Mouse (Mus musculus) limb, embryonic 15.5 days (tissue): ENCODE measurements at regions not wholly inside any gene's neighbourhood (a gene's known extent, or its start where the extent isn't known, plus 50 kb on each side); places are given as distances from the start of the nearest gene placed in this dataset.

ENCODE experiments used
- ATAC-seq: fragments of 200-750 bp; cut with Nextera tagmentation; 2 replicates; pipeline ENCODE4 v1.8.0; 2017; ENCODE audit warnings: low read depth, moderate TSS enrichment; ENCODE audit not compliant: insufficient number of reproducible peaks, low FRiP score, low TSS enrichment
- H3K27ac ChIP-seq: fragments of 300-500 bp; sonication (generic); 2 replicates; pipeline ENCODE4 v1.5.1; 2015; ENCODE audit warnings: moderate library complexity, mild to moderate bottlenecking, inconsistent platforms
- H3K27me3 ChIP-seq: fragments of 300-500 bp; sonication (generic); 2 replicates; pipeline ENCODE4 v1.6.1; 2015; ENCODE audit warnings: inconsistent platforms
- H3K36me3 ChIP-seq: fragments of 300-500 bp; sonication (generic); 2 replicates; pipeline ENCODE4 v1.6.1; 2015; ENCODE audit warnings: inconsistent platforms
- H3K4me1 ChIP-seq: fragments of 300-500 bp; sonication (generic); 2 replicates; pipeline ENCODE4 v1.6.1; 2015; ENCODE audit warnings: inconsistent platforms
- H3K4me2 ChIP-seq: fragments of 300-500 bp; sonication (generic); 2 replicates; pipeline ENCODE4 v1.6.1; 2015; ENCODE audit warnings: mild to moderate bottlenecking, inconsistent platforms
- H3K4me3 ChIP-seq: fragments of 300-500 bp; sonication (generic); 2 replicates; pipeline ENCODE4 v1.5.1; 2015; ENCODE audit warnings: mild to moderate bottlenecking, inconsistent platforms
- H3K9ac ChIP-seq: fragments of 300-500 bp; sonication (generic); 2 replicates; pipeline ENCODE4 v1.6.1; 2015; ENCODE audit warnings: inconsistent platforms
- H3K9me3 ChIP-seq: fragments of 300-500 bp; sonication (generic); 2 replicates; pipeline ENCODE4 v1.6.1; 2016; ENCODE audit warnings: inconsistent platforms
- WGBS: fragments of 180-500 bp; shearing (Covaris S2); methylation state at CpG from one replicate; pipeline ENCODE4 v1.1.7; 2015; 5-methylcytosine and 5-hydroxymethylcytosine counted together

DNA sequence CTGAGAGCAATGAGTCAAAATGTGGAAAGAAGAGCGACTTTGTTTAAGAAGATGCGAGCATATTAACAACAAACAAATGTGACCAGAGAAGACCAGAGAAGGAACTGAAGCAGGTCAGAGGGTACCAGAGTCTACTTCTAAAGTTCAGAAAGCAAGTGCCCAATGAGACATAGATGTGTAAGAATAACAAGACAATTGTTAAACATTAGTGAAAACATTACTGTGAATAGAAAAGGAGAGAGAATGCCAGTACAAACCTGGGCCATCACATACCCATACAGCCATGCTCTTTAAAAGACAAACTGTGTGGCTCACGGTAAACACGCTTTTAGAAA lies 214.8 kb upstream of the Tbl1xr1 start:
- Histone ChIP-seq H3K4me3 (no peak overlapping the region), H3K4me1 (no peaks in the 10 kb centered on the region), H3K36me3 (no peaks in the 10 kb centered on the region), H3K27me3 (no peaks in the 10 kb centered on the region), H3K9me3 (no peaks in the 10 kb centered on the region), H3K9ac (no peak overlapping the region), H3K4me2 (no peak overlapping the region), H3K27ac (no peak overlapping the region)
- ATAC-seq: no peak
- 89% methylated on average over 4 of the region's 4 CpGs for WGBS

DNA sequence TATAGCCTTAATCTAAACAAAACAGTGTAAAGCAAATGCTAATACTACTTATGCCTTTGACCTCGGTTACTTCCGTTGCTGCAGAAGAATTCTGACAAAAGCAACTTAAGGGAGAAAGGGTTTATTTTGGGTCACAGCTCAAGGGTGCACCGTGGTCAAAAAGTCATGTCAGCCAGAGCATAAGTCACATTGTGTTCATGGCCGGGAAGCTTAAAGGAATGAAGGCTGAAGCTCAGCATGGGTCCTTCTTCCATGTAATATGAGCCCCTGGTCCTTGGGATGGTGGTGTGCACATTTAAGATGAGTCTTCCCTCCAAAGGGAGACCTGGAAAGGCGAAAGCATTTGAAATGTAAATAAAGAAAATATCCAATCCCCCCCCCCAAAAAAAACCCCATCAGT lies 212.1 kb upstream of the Tbl1xr1 start:
- Histone ChIP-seq H3K36me3 (no peaks in the 10 kb centered on the region), H3K4me2 (no peak overlapping the region), H3K4me1 (no peaks in the 10 kb centered on the region), H3K4me3 (no peak overlapping the region), H3K27ac (no peak overlapping the region), H3K9ac (no peak overlapping the region), H3K27me3 (no peaks in the 10 kb centered on the region), H3K9me3 (no peaks in the 10 kb centered on the region)
- 72% methylated on average over 5 of the region's 5 CpGs for WGBS
- no peak for ATAC-seq

GRCm38 (mm10) chr3:21865856-21866255 lies 210.6 kb upstream of the Tbl1xr1 start:
- H3K4me3 ChIP-seq: no peak overlapping the region
- H3K27ac ChIP-seq: no peak overlapping the region
- no peaks in the 10 kb centered on the region for H3K4me1 ChIP-seq
- no peaks in the 10 kb centered on the region for H3K27me3 ChIP-seq
- H3K9ac ChIP-seq: no peak overlapping the region
- no peak for ATAC-seq
- 83% methylated on average over 1 of the region's 1 CpGs for WGBS
- H3K36me3 ChIP-seq: no peaks in the 10 kb centered on the region
- no peak overlapping the region for H3K4me2 ChIP-seq
- H3K9me3 ChIP-seq: no peaks in the 10 kb centered on the region

DNA sequence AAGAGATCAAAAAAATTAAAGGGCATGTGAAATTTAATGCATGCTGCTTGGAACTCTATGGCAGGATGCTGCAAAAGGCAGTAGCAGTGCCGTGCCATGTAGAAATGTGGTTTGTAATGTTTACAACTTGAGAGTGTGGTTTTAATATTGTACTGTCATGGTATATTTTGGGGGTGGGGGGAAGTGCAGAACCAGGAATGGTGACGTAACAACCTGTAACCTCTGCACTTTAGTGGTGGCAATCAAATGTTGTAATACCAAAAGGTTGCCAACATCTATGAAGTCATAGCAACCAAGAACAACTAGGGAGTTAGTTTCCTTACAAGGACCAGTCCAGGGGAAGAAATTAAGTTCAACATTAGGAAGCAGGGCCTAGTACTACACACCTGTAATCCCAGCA lies 198.1 kb upstream of the Tbl1xr1 start:
- Histone ChIP-seq H3K9ac (no peak overlapping the region), H3K36me3 (no peaks in the 10 kb centered on the region), H3K9me3 (no peaks in the 10 kb centered on the region), H3K27ac (no peak overlapping the region), H3K4me2 (no peak overlapping the region), H3K4me3 (no peak overlapping the region), H3K4me1 (no peaks in the 10 kb centered on the region), H3K27me3 (no peaks in the 10 kb centered on the region)
- 61% methylated on average over 2 of the region's 2 CpGs for WGBS
- ATAC-seq: no peak

- no peaks in the 10 kb centered on the region for H3K36me3 ChIP-seq
- ATAC-seq: no peak
- H3K9me3 ChIP-seq: no peaks in the 10 kb centered on the region
- no peak overlapping the region for H3K4me2 ChIP-seq
- H3K27ac ChIP-seq: no peak overlapping the region
- H3K4me3 ChIP-seq: no peak overlapping the region
- no peaks in the 10 kb centered on the region for H3K27me3 ChIP-seq
- no peaks in the 10 kb centered on the region for H3K4me1 ChIP-seq
- 88% methylated on average over 3 of the region's 3 CpGs for WGBS
- H3K9ac ChIP-seq: no peak overlapping the region
These were observed 192.2 kb upstream of the Tbl1xr1 start for GRCm38 (mm10) chr3:21884216-21884615.

DNA sequence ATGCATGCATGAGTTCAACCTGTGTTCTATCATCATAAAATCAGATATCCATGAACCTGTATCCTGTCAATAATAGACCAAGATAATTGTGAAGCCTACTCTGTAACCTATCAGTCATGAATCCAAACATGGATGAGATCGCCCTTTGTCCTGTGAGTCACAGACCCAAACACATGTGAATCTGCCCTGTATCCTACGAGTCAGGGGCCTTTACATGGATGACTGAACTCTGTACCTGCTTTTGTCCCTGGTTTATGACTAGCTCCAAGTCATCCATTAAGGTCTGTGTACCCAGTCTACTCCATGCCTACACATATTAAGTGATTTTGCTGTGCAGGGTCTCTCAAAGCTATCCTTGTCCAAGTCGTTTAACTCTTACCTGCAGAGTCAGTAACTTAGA lies 187.7 kb upstream of the Tbl1xr1 start:
- Histone ChIP-seq H3K4me2 (no peak overlapping the region), H3K9me3 (no peaks in the 10 kb centered on the region), H3K4me3 (no peak overlapping the region), H3K36me3 (no peaks in the 10 kb centered on the region), H3K9ac (no peak overlapping the region), H3K4me1 (peaks cover 4% of the 10 kb centered on the region; the same call in 1 of the 2 replicates), H3K27me3 (no peaks in the 10 kb centered on the region), H3K27ac (no peak overlapping the region)
- WGBS: 87% methylated on average over 3 of the region's 3 CpGs
- no peak for ATAC-seq

DNA sequence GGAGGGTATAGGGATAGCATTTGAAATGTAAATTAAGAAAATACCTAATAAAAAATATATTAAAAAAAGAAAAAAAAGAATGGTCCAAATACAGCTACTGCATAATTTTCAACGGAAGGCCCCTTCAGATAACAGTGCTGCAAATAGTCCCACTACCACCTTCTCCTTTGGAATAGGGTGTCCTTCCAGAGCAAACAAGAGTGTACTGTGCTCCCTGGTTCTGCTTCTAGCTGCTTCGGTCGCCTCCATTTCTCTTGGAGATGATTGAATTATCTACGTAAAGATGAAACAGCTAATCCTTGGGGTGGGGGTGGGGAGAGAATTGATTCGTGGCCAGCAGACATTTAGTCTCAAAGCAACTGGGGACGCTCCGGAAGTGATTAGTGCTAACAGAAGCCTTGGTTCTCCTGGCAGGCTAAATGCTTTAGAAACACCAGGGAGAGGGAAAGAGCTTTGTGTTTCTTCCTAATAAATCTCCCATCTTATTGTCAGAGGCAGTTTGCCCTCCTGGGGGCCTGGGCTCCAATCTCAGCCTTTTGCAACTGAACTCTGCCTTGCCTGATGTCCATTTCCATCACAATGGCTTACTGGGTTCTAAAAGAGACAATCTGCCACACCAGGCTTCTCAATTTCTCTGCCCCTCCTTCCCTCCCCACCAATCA lies 184.5 kb upstream of the Tbl1xr1 start:
- Histone ChIP-seq H3K27me3 (no peaks in the 10 kb centered on the region), H3K4me2 (no peak overlapping the region), H3K27ac (no peak overlapping the region), H3K4me3 (no peak overlapping the region), H3K4me1 (peaks cover 4% of the 10 kb centered on the region; the same call in 1 of the 2 replicates), H3K9me3 (no peaks in the 10 kb centered on the region), H3K9ac (no peak overlapping the region), H3K36me3 (no peaks in the 10 kb centered on the region)
- 32% methylated on average over 7 of the region's 7 CpGs for WGBS
- no peak for ATAC-seq

DNA sequence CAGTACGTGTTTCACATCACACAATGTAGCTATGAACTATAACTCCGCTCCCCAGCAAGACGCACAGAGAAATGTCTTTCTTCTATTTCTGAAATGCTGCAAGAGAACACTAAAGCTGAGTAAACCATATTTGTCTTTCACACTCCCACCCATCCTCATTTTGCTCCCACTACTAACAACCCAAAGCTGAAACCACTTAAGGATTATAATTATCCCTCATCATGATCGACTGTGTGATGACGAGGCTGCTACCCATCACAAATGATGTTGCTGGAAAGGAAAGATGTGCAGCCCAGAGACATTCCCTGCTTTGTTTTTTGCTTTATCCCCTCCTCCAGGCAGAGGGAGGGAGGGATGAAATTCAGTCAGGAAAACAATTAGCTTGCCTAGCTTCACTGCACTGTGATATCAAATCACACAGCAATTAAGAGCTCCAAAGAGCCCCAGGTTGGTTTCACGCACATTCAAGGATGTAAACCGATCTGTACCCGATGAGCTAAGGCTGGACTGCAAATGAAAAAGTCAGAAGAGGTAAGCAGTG lies 183.5 kb upstream of the Tbl1xr1 start:
- Histone ChIP-seq H3K4me1 (peaks cover 4% of the 10 kb centered on the region; the same call in 1 of the 2 replicates), H3K27me3 (no peaks in the 10 kb centered on the region), H3K27ac (no peak overlapping the region), H3K4me3 (no peak overlapping the region), H3K9me3 (no peaks in the 10 kb centered on the region), H3K9ac (no peak overlapping the region), H3K4me2 (no peak overlapping the region), H3K36me3 (no peaks in the 10 kb centered on the region)
- no peak for ATAC-seq
- WGBS: 40% methylated on average over 8 of the region's 8 CpGs

DNA sequence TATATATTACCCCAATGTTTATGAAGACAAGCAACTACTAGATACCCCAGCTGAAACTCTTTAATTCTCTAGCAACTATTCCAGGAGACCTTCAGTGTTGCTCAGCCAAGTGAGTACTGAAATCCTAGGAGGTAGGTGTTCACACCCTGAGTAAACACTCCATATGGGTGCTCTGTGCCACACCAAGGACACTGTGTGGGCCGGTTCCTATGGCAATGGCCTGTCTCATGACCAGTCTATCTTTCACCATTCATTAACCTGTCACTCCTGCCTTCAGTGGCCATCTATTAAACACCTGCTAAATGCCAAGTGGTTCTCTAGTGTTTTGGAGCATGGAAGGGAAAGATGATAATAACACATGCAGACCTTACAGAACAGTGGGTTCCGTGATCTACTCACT lies 180.9 kb upstream of the Tbl1xr1 start:
- Histone ChIP-seq H3K9me3 (no peaks in the 10 kb centered on the region), H3K27me3 (no peaks in the 10 kb centered on the region), H3K4me1 (peaks cover 4% of the 10 kb centered on the region; the same call in 1 of the 2 replicates), H3K36me3 (no peaks in the 10 kb centered on the region), H3K4me3 (no peak overlapping the region), H3K9ac (no peak overlapping the region), H3K4me2 (no peak overlapping the region), H3K27ac (no peak overlapping the region)
- 85% methylated on average over 2 of the region's 2 CpGs for WGBS
- ATAC-seq: no peak

DNA sequence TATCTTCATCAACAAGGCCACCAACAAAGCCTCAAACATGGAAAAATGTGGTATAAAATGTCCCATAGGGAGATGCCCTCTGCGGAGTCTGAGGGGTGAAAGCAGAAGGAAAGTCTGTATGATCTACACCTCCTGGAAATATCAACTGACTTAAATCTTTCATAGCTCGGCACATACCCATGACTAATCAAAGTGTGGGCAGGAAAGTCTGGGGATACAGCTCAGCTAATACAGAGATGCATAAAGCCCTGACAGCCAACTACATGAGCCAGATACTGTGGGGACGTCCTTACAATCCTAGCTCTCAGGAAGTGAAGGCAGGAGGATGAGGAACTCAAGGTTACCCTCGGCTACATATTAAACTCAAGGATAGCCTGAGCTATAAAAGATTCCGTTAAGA lies 178.2 kb upstream of the Tbl1xr1 start:
- no peaks in the 10 kb centered on the region for H3K9me3 ChIP-seq
- no peak overlapping the region for H3K9ac ChIP-seq
- H3K4me3 ChIP-seq: no peak overlapping the region
- 72% methylated on average over 5 of the region's 5 CpGs for WGBS
- H3K27ac ChIP-seq: no peak overlapping the region
- no peak overlapping the region for H3K4me2 ChIP-seq
- H3K4me1 ChIP-seq: no peaks in the 10 kb centered on the region
- ATAC-seq: no peak
- no peaks in the 10 kb centered on the region for H3K27me3 ChIP-seq
- H3K36me3 ChIP-seq: no peaks in the 10 kb centered on the region

DNA sequence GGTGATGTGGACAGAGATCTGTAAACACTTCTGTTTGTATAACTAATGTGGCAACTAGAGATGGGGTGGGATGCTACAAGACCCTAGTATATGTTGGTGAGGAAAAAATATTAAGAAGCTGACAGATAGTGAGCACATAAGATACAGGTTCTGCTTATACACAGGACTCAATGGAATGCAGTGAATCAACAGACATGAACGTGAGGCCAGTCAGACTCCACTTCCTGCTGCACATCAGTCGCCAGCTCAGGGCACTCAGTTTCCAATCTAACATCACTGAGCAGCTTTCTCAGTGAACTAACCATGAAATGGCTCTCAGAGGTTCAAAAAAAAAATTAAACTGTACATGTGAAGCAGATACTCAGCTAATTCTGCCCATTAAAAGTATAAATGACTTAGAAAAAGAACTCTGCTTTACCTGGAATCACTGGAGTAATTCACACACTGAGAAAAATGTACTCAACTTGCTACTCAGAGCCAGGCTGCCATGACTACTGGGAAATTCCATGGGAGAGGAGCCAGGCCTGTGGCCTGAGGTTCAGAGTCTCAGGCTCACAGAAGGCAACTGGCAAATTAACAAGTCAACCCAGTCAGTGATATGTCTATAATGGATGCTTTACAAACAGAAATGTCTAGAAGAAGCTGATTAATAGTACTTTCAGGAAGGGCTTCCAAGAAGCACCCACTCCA lies 170.9 kb upstream of the Tbl1xr1 start:
- no peaks in the 10 kb centered on the region for H3K9me3 ChIP-seq
- 51% methylated on average over 2 of the region's 2 CpGs for WGBS
- ATAC-seq: no peak

GRCm38 (mm10) chr3:21908828-21909227 lies 167.6 kb upstream of the Tbl1xr1 start:
- H3K27me3 ChIP-seq: no peaks in the 10 kb centered on the region

More for the DNA sequence above, 170.9 kb upstream of the Tbl1xr1 start:
- H3K27ac ChIP-seq: no peak overlapping the region
- H3K9ac ChIP-seq: no peak overlapping the region
- no peaks in the 10 kb centered on the region for H3K27me3 ChIP-seq
- no peaks in the 10 kb centered on the region for H3K36me3 ChIP-seq
- H3K4me2 ChIP-seq: no peak overlapping the region
- no peak overlapping the region for H3K4me3 ChIP-seq
- H3K4me1 ChIP-seq: no peaks in the 10 kb centered on the region

More at GRCm38 (mm10) chr3:21908828-21909227, 167.6 kb upstream of the Tbl1xr1 start:
- Histone ChIP-seq H3K4me3 (no peak overlapping the region), H3K4me1 (no peaks in the 10 kb centered on the region), H3K9ac (no peak overlapping the region), H3K9me3 (no peaks in the 10 kb centered on the region), H3K27ac (no peak overlapping the region), H3K36me3 (no peaks in the 10 kb centered on the region), H3K4me2 (no peak overlapping the region)
- no peak for ATAC-seq
- 90% methylated on average over 4 of the region's 4 CpGs for WGBS
